Mouse (Mus musculus): Measurements from ENCODE around the gene Tmem144. TPM values are rescaled to one million over a fixed set of nuclear protein-coding genes. Genes with fewer than 3 reads are reported as not detected.

The Tmem144 gene
- polyA plus RNA-seq, 1 experiment from 2014 or later = 2.2 TPM

DNA sequence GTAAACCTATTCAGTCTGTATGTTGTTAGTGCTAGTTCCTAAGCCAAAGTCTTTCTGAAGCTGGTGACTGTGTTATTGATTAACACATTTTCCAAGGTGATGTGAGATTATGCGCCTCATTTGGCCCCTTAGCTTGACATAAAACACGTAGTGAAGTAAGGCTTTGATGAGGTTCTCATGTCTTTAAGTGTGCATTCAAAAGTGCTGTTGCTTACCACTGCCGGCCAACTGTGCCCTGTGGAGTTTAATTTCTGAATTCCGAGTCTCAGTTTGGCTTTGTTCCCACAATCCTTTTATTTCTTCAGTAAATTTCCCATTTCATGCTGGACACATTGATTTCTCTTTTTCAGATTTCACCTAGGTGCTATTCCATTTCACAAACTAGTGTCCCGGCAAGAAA is 5.2 kb upstream of the Tmem144 start:
- no peak overlapping the region for H3K4me2 ChIP-seq (replicated peaks; ENCODE audit: low read depth)
- ATAC-seq (ENCODE audit: low FRiP score, low TSS enrichment) = no peak
- WGBS = 57% methylated on average over 5 of the region's 5 CpGs
- no peaks in the 10 kb centered on the region for H3K4me1 ChIP-seq (replicated peaks; ENCODE audit: control insufficient read depth, insufficient read depth)
- H3K9me3 ChIP-seq (ENCODE audit: control insufficient read depth, low read length) = no peaks in the 10 kb centered on the region
- H3K27ac ChIP-seq (replicated peaks) = no peak overlapping the region
- H3K36me3 ChIP-seq (ENCODE audit: control insufficient read depth, insufficient read depth, low read length) = no peaks in the 10 kb centered on the region
- no peak overlapping the region for H3K4me3 ChIP-seq (ENCODE audit: low read depth, low read length)
- no peak overlapping the region for H3K9ac ChIP-seq (ENCODE audit: low read length)
- H3K27me3 ChIP-seq (ENCODE audit: control insufficient read depth, insufficient read depth, low read length) = no peaks in the 10 kb centered on the region
- no peak for DNase-seq (ENCODE audit: low spot score)
- TF ChIP-seq EP300 (optimal IDR thresholded peaks at IDR 0.05) (no peak), CTCF (IDR thresholded peaks at IDR 0.05; ENCODE audit: low read depth) (no peak)

DNA sequence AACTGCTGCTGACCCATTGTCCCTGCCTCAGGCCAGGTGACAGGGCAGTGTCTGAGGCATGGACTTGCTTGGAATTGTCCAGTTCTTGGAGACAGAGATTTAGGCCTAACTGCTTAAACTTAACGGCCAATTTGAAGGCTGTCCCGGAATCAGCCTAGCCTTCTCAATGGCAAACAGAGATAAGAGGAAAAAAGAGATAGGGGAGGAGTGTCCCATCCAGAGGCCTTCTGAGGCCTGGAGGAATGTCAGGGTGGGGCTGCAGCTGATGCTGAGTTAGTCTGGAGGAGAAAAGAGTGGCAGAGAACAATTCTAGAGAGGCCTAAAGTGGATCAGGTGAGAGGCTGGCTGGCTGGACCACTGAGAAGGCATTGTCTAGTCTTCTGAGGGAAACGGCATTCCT is 465 bp downstream of the Tmem144 start:
- Histone ChIP-seq H3K36me3 (ENCODE audit: control insufficient read depth, insufficient read depth, low read length) (no peaks in the 10 kb centered on the region), H3K9me3 (ENCODE audit: control insufficient read depth, low read length) (no peaks in the 10 kb centered on the region), H3K27me3 (ENCODE audit: control insufficient read depth, insufficient read depth, low read length) (no peaks in the 10 kb centered on the region), H3K9ac (ENCODE audit: low read length) (no peak overlapping the region), H3K4me2 (replicated peaks; ENCODE audit: low read depth) (no peak overlapping the region), H3K4me3 (ENCODE audit: low read depth, low read length) (no peak overlapping the region), H3K4me1 (replicated peaks; ENCODE audit: control insufficient read depth, insufficient read depth) (no peaks in the 10 kb centered on the region), H3K27ac (replicated peaks) (no peak overlapping the region)
- TF ChIP-seq EP300 (optimal IDR thresholded peaks at IDR 0.05) (no peak), CTCF (IDR thresholded peaks at IDR 0.05; ENCODE audit: low read depth) (no peak)
- DNase-seq (ENCODE audit: low spot score) = no peak
- ATAC-seq (ENCODE audit: low FRiP score, low TSS enrichment) = no peak
- 45% methylated on average over 3 of the region's 3 CpGs for WGBS

DNA sequence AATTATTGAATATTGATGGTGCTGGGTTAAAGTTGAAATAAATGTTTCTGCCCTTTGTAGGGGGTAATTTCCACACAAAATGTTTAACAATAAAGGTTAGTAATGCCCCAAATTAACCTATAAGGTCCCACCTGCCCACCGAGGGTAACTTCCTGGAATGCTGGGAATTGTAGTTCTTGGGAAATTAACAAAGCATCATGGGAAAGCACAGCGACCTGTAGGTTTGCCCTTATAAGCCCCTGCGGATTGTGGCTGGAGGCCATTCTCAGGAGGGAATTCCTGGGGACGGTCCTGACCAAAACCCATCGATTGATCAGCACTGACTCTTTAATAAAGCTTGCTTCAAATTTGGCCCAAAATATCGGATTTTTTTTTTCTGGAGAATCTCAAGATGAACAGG is 1.9 kb downstream of the Tmem144 start:
- Histone ChIP-seq H3K9ac (ENCODE audit: low read length) (no peak overlapping the region), H3K27ac (replicated peaks) (no peak overlapping the region), H3K9me3 (ENCODE audit: control insufficient read depth, low read length) (no peaks in the 10 kb centered on the region), H3K4me2 (replicated peaks; ENCODE audit: low read depth) (no peak overlapping the region), H3K4me3 (ENCODE audit: low read depth, low read length) (no peak overlapping the region), H3K27me3 (ENCODE audit: control insufficient read depth, insufficient read depth, low read length) (no peaks in the 10 kb centered on the region), H3K4me1 (replicated peaks; ENCODE audit: control insufficient read depth, insufficient read depth) (no peaks in the 10 kb centered on the region), H3K36me3 (ENCODE audit: control insufficient read depth, insufficient read depth, low read length) (no peaks in the 10 kb centered on the region)
- TF ChIP-seq EP300 (optimal IDR thresholded peaks at IDR 0.05) = no peak
- TF ChIP-seq CTCF (IDR thresholded peaks at IDR 0.05; ENCODE audit: low read depth) = no peak
- DNase-seq (ENCODE audit: low spot score) (no peak), ATAC-seq (ENCODE audit: low FRiP score, low TSS enrichment) (no peak)
- WGBS = 42% methylated on average over 6 of the region's 6 CpGs

DNA sequence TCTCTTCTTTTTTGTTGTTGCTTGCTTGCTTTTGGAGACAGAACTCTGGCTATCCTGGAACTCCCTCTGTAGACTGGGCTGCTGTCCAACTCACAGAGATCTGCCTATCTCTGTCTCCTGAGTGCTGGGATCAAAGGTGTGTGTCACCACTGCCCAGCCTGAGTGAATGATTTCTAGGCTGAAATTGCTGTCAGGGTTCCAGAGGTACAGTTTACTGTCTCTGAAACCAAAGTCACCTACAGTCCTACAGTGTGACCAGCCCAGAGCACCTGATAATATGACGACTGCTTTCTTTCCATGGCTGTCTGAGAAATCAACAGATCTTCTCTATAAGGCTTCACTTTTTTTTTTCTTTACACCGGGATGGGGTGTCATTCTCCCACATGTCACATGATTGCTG is 3.0 kb downstream of the Tmem144 start:
- Histone ChIP-seq H3K4me1 (replicated peaks; ENCODE audit: control insufficient read depth, insufficient read depth) (no peaks in the 10 kb centered on the region), H3K4me2 (replicated peaks; ENCODE audit: low read depth) (no peak overlapping the region), H3K27ac (replicated peaks) (no peak overlapping the region), H3K36me3 (ENCODE audit: control insufficient read depth, insufficient read depth, low read length) (no peaks in the 10 kb centered on the region), H3K9me3 (ENCODE audit: control insufficient read depth, low read length) (no peaks in the 10 kb centered on the region), H3K9ac (ENCODE audit: low read length) (no peak overlapping the region), H3K4me3 (ENCODE audit: low read depth, low read length) (no peak overlapping the region), H3K27me3 (ENCODE audit: control insufficient read depth, insufficient read depth, low read length) (no peaks in the 10 kb centered on the region)
- TF ChIP-seq EP300 (optimal IDR thresholded peaks at IDR 0.05) = no peak
- TF ChIP-seq CTCF (IDR thresholded peaks at IDR 0.05; ENCODE audit: low read depth) = no peak
- no peak for ATAC-seq (ENCODE audit: low FRiP score, low TSS enrichment)
- 67% methylated on average over 2 of the region's 2 CpGs for WGBS
- no peak for DNase-seq (ENCODE audit: low spot score)

DNA sequence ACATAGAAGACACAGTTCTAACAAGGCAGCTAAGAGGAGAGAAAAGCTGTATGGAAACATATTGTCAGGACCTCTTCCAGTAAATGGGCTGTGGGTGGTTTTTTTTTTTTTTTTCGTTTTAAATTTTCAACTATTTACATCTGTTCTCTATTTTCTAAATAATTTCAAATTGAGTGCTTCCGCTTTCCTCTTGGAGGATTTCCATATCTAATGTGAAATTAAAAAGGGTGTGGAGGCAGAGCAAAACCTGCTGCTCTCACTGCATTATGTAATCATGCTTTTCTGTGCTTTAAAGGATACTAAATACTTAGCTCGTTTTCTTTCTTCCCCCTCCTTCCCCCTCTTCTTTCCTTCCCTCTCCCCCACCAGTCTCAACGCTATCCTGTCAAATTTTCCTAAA is 3.7 kb downstream of the Tmem144 start:
- no peak overlapping the region for H3K4me2 ChIP-seq (replicated peaks; ENCODE audit: low read depth)
- TF ChIP-seq CTCF (IDR thresholded peaks at IDR 0.05; ENCODE audit: low read depth) (no peak), EP300 (optimal IDR thresholded peaks at IDR 0.05) (no peak)

DNA sequence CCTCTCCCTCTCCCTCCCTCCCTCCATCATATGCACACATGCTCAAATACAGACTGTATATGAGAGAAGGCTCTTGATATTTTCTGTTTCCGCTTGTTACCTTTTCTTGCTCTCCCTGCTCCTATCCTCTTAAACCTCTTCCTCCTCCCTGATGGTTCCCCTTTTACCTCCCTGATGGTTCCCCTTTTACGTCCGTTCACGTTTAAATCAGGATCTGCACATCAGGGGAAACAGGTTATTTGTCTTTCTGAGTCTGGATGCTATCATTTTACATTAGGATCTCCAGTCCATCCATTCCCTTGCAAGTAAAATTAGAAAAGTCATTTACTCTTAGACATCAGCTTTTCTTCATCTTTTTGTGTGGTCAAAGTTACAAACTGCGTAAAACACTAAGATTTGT is 5.9 kb downstream of the Tmem144 start:
- WGBS = 77% methylated on average over 5 of the region's 5 CpGs
- TF ChIP-seq CTCF (IDR thresholded peaks at IDR 0.05; ENCODE audit: low read depth) (no peak), EP300 (optimal IDR thresholded peaks at IDR 0.05) (no peak)
- Histone ChIP-seq H3K27me3 (ENCODE audit: control insufficient read depth, insufficient read depth, low read length) (no peaks in the 10 kb centered on the region), H3K9ac (ENCODE audit: low read length) (no peak overlapping the region), H3K9me3 (ENCODE audit: control insufficient read depth, low read length) (no peaks in the 10 kb centered on the region), H3K36me3 (ENCODE audit: control insufficient read depth, insufficient read depth, low read length) (no peaks in the 10 kb centered on the region), H3K27ac (replicated peaks) (no peak overlapping the region), H3K4me2 (replicated peaks; ENCODE audit: low read depth) (no peak overlapping the region), H3K4me3 (ENCODE audit: low read depth, low read length) (no peak overlapping the region), H3K4me1 (replicated peaks; ENCODE audit: control insufficient read depth, insufficient read depth) (no peaks in the 10 kb centered on the region)
- no peak for ATAC-seq (ENCODE audit: low FRiP score, low TSS enrichment)
- DNase-seq (ENCODE audit: low spot score) = no peak

More for the DNA sequence above, 3.7 kb downstream of the Tmem144 start:
- DNase-seq (ENCODE audit: low spot score) (no peak), ATAC-seq (ENCODE audit: low FRiP score, low TSS enrichment) (no peak)
- Histone ChIP-seq H3K4me1 (replicated peaks; ENCODE audit: control insufficient read depth, insufficient read depth) (no peaks in the 10 kb centered on the region), H3K9me3 (ENCODE audit: control insufficient read depth, low read length) (no peaks in the 10 kb centered on the region), H3K27me3 (ENCODE audit: control insufficient read depth, insufficient read depth, low read length) (no peaks in the 10 kb centered on the region), H3K27ac (replicated peaks) (no peak overlapping the region), H3K4me3 (ENCODE audit: low read depth, low read length) (no peak overlapping the region), H3K36me3 (ENCODE audit: control insufficient read depth, insufficient read depth, low read length) (no peaks in the 10 kb centered on the region), H3K9ac (ENCODE audit: low read length) (no peak overlapping the region)
- 30% methylated on average over 4 of the region's 4 CpGs for WGBS

Data from stomach, postnatal 0 days (tissue).